Mouse (Mus musculus): ENCODE data around the gene Sun3. TPM values are rescaled to one million over a fixed set of nuclear protein-coding genes. Genes with fewer than 3 reads are reported as not detected.
A peak's percentile ranks its signal among the peaks of the same experiment; 100 is the strongest.

Sun3 gene
- total RNA-seq, 2 experiments from 2014 or later, result 0.31 to 0.54 TPM

GRCm38 (mm10) chr11:8986058-8986457 lies 62.7 kb downstream of the Sun3 start:
- DNase-seq (ENCODE audit: extremely low spot score in 1 of 2, low spot score in 1 of 2), result no peak

GRCm38 (mm10) chr11:8983237-8983861 lies 65.4 kb downstream of the Sun3 start:
- peak; percentile 48 to 83 for DNase-seq (ENCODE audit: extremely low spot score in 1 of 2, low spot score in 1 of 2)

GRCm38 (mm10) chr11:8978154-8978553 lies 70.6 kb downstream of the Sun3 start:
- DNase-seq (ENCODE audit: extremely low spot score in 1 of 2, low spot score in 1 of 2), result no peak

GRCm38 (mm10) chr11:8973166-8973565 lies 75.6 kb downstream of the Sun3 start, which contains the start of gene Pkd1l1:
TSS of gene Pkd1l1 (minus strand) at chr11:8973266.
- no peak for DNase-seq (ENCODE audit: extremely low spot score in 1 of 2, low spot score in 1 of 2)

GRCm38 (mm10) chr11:8972093-8972492 lies 76.7 kb downstream of the Sun3 start:
- no peak for DNase-seq (ENCODE audit: extremely low spot score in 1 of 2, low spot score in 1 of 2)

GRCm38 (mm10) chr11:8970509-8970908 lies 78.3 kb downstream of the Sun3 start:
- no peak for DNase-seq (ENCODE audit: extremely low spot score in 1 of 2, low spot score in 1 of 2)

GRCm38 (mm10) chr11:8968094-8968493 lies 80.7 kb downstream of the Sun3 start:
- no peak for DNase-seq (ENCODE audit: extremely low spot score in 1 of 2, low spot score in 1 of 2)

Other genes starting within 250 kb of the Sun3 start
- not detected for gene Pkd1l1, start 75.7 kb downstream of the Sun3 start, total RNA-seq (2021)
- 10 to 100 TPM; 13.0 to 14.3 TPM for gene Hus1, start 37.8 kb downstream of the Sun3 start, total RNA-seq (2021)
- 1 to 10 TPM; 1.2 to 1.3 TPM for gene Gm11992, start 397 bp downstream of the Sun3 start, total RNA-seq (2021)
- gene Upp1, start 69.1 kb upstream of the Sun3 start, total RNA-seq (2021), result 1 to 10 TPM; 2.5 to 4.6 TPM
- gene Abca13, start 143.0 kb upstream of the Sun3 start, total RNA-seq (2021), result under 1 TPM; 0.02 TPM

Data from layer of hippocampus, postnatal 25 days (tissue).